In the genomic region with DNA sequence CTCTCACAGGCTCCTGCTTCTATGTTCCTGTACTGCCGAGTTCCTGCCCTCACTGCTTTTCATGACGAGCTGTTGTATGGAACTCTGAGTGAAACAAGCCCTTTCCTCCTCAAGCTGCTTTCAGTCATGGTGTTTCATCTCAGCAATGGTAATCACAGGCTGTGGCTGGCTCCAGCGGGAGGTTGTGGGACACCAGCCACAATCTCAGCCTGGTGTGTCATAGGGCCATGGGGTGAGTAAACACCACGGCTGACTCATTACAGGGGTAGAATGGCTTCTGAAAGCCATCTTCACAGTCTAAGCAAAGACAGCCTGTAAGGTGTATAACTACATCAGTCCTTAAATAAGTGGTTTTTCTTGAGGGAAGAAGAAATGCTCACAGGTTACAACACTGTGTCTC, we compare ENCODE assay signal across 17 mouse cellular contexts.
DNase-seq lines count a peak whose midpoint lies in the region; ATAC-seq and TF ChIP-seq lines count a peak whose summit lies in the region.
"Had no signal": no experiment of that assay in that cellular context is flagged by ENCODE, and none has a peak within 500 bp of the region (broad histone marks: within the 10 kb centered on the region; RNA-seq: fewer than 3 reads in every experiment).

No protein-coding gene starts in this region.

- WGBS in cerebellum, adult 2 months, result 79% methylated on average over 4 of the region's 4 CpGs
- WGBS in lung, adult 2 months, result 84% methylated on average over 4 of the region's 4 CpGs
- WGBS in forebrain, embryonic 10.5 days, result 96% methylated on average over 4 of the region's 4 CpGs

- no peaks in the 10 kb centered on the region for H3K9me3 ChIP-seq in forebrain, embryonic 10.5 days
- H3K9me3 ChIP-seq: hindbrain, embryonic 10.5 days; midbrain, embryonic 10.5 days had no signal

- no peaks in the 10 kb centered on the region for H3K27me3 ChIP-seq in cerebellum, adult 2 months (ENCODE audit: control insufficient read depth, insufficient read depth, low read length)
- no peaks in the 10 kb centered on the region for H3K27me3 ChIP-seq in forebrain, embryonic 10.5 days (ENCODE audit: poor library complexity, severe bottlenecking)

- no peak overlapping the region for H3K4me3 ChIP-seq in cerebellum, adult 2 months (replicated peaks; ENCODE audit: insufficient read depth, low read depth, low read length)
- H3K4me3 ChIP-seq in lung, adult 2 months (replicated peaks; ENCODE audit: extremely low read depth, low read depth, low read length), result no peak overlapping the region
- no peak overlapping the region for H3K4me3 ChIP-seq in forebrain, embryonic 10.5 days
- H3K4me3 ChIP-seq: hindbrain, embryonic 10.5 days; midbrain, embryonic 10.5 days; myocyte had no signal

- H3K27ac ChIP-seq in cerebellum, adult 2 months (ENCODE audit: insufficient read depth, low read length), result no peak overlapping the region
- no peak overlapping the region for H3K27ac ChIP-seq in forebrain, embryonic 10.5 days
- H3K27ac ChIP-seq: hindbrain, embryonic 10.5 days; midbrain, embryonic 10.5 days had no signal

- ATAC-seq in cerebellum, adult (ENCODE audit: insufficient number of reproducible peaks, low FRiP score, low TSS enrichment), result no peak

- no peak for TF ChIP-seq POLR2A in cerebellum, adult 2 months (IDR thresholded peaks at IDR 0.05; ENCODE audit: borderline replicate concordance, insufficient read depth, low read length)
- TF ChIP-seq POLR2A in lung, adult 2 months (IDR thresholded peaks at IDR 0.05; ENCODE audit: borderline replicate concordance, extremely low read depth, low read depth, low read length), result no peak

- TF ChIP-seq CTCF in cerebellum, adult 2 months (IDR thresholded peaks at IDR 0.05; ENCODE audit: borderline replicate concordance, insufficient read depth, low read depth, low read length), result no peak
- TF ChIP-seq CTCF in lung, adult 2 months (IDR thresholded peaks at IDR 0.05; ENCODE audit: insufficient read depth, low read length), result no peak

- peak; percentile 54 to 70 for DNase-seq in cerebellum, adult 2 months
- DNase-seq in lung, postnatal 10 days, result peak; percentile 36
- no peak for DNase-seq in lung, adult 2 months
- peak; percentile 7 for DNase-seq in 416B (ENCODE audit: low read depth)
- peak; percentile 81 for DNase-seq in adrenal gland, postnatal 14 days
- DNase-seq in spleen, postnatal 36 days (ENCODE audit: low spot score in 2 of 2), result no peak
- no peak for DNase-seq in forebrain, embryonic 10.5 days (ENCODE audit: extremely low spot score, low spot score)
- DNase-seq: embryo, embryonic 11 days; forebrain, postnatal 0 days; liver; lung, embryonic 14.5 days; thymus, postnatal 25 days had no signal

- H3K36me3 ChIP-seq in forebrain, embryonic 10.5 days (replicated peaks), result peaks cover 99% of the 10 kb centered on the region
- H3K36me3 ChIP-seq: G1E had no signal

- no peaks in the 10 kb centered on the region for H3K4me1 ChIP-seq in cerebellum, adult 2 months (ENCODE audit: control insufficient read depth, insufficient read depth, low read length)
- no peaks in the 10 kb centered on the region for H3K4me1 ChIP-seq in lung, adult 2 months (ENCODE audit: control insufficient read depth, insufficient read depth, low read length)
- 0 out of 2 replicates have a peak, but pooled peaks cover 3% of the 10 kb centered on the region for H3K4me1 ChIP-seq in forebrain, embryonic 10.5 days
- H3K4me1 ChIP-seq: hindbrain, embryonic 10.5 days; midbrain, embryonic 10.5 days had no signal

Comparison
In these comparisons a context has a peak if more than half of its experiments do, and no peak if none do; other contexts are left out.
1. DNase-seq: peak in cerebellum, adult 2 months (2 of 2), lung, postnatal 10 days (single experiment), 416B (single experiment) and adrenal gland, postnatal 14 days (single experiment); none in lung, adult 2 months (single experiment), spleen, postnatal 36 days (0 of 2) and forebrain, embryonic 10.5 days (single experiment).